Mouse (Mus musculus) testis, postnatal 14 days (tissue): ENCODE data around the gene Strn3.
"Not testable (repeated sequence)": the region's sequence is repeated elsewhere in the genome, so short reads cannot be mapped to it uniquely, and the experiment has no call there.

Experiments
- DNase-seq: peaks from one replicate; pipeline ENCODE4 v3.0.0; 2021; ENCODE audit warnings: low spot score

Strn3 gene

DNA sequence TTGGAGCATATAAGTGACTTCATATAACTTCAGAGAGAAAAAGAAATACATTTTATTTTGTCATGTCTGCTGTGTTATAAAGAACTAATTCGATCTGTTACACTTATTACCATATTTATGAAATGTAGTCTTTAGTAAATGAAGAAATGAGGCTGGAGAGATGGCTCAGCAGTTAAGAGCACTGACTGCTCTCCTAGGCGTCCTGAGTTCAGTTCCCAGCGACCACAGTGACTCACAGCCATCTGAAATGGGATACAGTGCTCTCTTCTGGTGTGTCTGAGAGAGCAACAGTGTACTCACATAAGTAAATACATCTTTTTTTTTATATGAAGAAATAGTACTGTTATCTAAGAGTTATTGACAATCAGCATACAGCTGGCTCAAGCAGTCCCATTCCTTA, 1.7 kb upstream of the Strn3 start:
- no peak for DNase-seq

DNA sequence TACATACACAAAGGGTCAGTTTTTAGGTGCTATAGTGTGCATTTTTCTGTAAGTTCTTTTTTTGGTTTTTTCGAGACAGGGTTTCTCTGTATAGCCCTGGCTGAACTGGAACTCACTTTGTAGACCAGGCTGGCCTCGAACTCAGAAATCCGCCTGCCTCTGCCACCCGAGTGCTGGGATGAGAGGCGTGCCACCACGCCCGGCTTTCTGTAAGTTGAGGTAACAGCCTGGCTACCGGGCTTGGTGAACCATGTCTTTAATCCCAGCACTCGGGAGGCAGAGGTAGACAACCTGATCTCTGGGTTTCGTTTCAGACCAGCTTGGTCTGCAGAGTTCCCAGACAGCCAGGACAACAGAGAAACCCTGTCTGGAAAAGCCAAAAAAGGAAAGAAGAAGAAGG, 1.2 kb upstream of the Strn3 start:
- not testable (repeated sequence) for DNase-seq

DNA sequence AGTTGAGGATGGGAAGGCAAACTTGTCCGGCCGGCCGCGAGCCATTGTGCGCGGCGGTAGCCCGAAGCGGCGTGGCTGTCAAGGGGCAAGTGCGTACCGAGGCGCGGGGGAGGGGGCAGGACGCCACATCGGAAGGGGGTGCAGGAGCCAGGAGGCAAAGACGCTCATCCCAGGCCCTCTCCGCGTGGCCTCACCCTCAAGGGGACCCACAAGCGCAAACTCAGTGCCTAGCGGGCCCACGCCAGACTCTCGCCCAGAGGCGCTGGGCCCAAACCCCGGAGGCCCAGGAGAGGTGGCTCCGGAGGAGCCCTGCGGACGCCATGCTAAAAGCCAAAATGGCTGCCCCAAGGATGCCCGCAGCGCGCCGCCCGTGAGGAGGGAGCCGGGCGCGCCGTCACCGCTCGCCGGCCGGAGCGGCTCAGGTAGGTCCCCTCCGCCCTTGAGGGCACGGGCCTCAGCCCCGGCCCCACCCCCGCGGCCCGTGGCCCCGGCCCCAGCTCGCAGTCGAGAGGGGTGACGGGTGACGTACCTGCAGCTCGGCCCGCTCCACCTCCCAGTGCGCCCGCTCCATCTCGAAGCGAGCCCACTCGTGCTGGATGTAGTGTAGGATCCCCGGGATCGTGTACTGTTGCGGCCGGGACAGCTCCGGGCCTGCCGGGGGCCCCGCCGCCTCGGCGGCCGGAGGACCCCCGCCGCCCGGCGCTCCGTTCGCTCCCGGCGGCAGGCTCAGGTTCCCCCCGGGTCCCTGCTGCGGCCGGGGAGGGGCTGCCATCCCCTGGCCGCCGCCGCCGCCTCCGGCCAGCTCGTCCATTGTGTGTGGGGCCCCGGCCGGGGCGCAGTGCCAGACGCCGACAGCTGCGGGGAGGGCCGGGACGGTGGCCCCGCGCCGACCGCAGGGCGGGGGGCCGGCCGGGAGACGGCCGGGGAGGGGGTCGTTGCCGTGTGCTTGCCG, 528 bp downstream of the Strn3 start, which contains the start of gene Ap4s1:
Ap4s1 (plus strand) TSS at position 141 of the 952 bp plus-strand sequence.
- DNase-seq: peak; percentile 86

DNA sequence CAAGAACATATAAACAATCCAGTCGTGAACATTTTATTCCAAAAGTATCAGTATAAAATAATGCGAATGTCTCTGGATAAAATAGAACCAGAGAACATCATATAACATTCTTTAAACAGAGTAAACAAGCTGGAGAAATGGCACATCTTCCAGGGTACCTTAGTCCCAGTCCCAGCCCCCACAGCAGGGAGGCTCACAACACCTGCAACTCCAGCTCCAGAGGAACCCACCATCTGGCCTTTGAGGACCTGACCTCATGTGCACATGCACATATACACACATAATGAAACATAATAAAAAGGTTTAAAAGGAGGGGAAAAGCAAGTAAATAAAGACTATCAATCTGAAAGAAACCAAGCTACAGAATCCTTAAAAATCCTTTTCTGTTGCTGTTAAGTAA, 3.2 kb downstream of the Strn3 start:
- DNase-seq: no peak

DNA sequence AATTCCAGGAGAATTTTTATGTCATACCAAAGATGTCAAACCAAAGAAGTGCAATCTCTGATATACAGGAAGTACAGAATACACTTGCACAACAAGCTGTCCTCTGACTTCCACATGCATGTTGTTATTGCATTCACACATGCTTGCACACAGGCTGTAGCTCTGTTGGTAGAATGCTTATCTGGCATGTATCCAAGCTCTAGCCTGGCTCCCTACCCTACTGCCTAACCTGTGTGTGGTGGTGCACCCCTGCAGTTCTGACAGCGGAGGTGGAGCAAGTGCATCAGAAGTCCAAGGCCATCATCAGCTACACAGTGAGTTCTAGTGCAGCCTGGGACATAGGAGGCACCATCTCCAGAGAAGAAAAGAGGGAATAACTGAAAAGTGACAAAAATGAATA, 12.9 kb downstream of the Strn3 start:
- DNase-seq: no peak

DNA sequence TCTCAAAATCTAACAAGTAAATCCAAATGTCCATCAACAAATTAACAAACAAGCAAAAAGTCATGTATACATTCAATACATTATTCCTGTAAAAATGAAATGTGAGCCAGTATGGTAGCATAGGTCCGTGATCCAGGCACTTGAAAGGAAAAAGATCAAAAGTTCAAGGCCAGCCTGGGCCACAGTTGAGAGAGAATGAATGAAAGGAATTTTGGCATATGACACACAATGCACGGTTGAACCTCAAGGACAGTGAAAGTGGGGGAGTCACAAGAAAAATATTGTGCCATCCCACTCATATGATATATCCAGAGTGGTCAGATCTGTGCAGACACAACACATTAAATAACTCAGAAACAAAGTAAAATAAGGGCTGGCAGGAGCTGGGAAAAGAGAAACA, 15.3 kb downstream of the Strn3 start:
- no peak for DNase-seq

DNA sequence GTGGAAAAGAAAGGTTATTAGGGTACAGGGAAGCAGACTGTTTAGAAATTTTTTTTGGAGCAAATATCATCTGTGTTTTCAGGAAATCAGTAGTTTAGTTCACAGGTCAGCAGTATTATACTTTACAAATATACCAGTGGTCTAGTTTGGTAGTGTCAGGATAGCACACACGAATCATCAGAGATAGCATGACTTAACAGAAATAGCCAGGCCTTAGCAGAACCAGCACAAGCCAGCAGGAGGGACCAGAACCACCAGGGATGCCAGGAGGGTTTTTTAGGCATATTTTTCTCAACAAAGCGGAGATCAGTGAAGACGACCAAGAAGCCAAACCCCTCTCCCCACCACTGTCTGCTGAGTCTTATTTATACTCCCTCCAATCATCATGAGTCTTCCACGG, 18.4 kb downstream of the Strn3 start:
- DNase-seq: no peak

DNA sequence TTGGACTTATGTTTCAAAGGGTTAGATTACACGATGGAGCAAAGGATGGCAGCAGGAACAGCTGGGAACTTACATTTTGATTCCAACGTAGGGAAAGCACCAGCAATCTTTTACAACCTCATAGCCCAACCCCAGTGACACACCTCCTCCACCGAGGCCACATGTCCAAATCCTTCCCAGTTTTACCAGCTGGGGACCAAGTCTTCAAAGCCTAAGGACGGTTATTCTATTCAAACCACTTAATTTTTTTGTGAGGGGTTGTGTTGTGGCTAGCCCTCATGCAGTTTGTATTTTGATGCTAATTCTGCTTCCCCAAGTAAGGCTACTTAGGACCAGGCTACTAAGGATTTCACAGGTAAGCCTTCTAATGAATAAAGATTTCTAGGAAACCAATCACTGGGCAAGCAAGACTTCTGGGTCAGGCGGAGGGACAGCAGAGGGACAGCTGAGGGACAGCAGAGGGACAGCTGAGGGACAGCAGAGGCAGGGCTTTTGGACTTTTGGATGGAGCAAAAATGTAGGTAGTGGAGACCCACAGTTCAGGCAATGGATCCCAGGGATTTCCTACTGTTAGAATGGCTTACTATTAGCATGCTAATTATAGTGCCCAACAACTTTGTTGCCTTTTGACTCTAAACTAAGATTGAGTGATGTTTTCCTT, 20.3 kb downstream of the Strn3 start:
- DNase-seq: no peak

DNA sequence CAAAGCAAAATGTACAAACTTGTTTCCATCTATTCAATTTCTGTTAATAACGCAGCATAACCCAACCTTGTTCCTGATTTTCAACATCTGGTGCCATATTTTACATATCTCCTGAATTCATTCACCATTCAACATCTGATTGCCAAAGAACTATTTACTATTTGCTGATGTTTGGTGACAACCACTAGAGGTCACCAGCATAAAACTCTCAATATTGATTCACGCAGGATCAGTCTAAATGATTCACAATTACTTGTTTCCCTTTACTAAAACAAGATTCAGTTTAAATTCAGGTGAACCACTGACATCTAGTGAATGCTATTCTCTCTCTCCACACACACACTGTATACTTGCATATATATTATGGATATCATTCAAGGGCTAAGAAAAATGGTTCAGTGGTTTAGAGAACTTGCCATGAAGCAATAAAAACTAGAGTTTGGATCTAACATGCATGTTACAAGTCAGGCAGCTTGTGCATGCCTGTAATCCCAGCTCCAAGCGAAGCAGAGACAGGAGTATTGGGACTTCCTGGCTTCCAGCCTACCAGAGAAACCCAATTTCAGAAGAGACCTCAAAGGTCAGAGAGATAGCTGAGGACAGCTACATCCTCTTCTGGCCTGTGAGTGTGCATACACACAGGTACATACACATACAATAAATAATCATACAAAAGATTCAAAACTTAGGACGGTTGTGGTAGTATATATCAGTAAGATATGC, 24.8 kb downstream of the Strn3 start:
- no peak for DNase-seq

DNA sequence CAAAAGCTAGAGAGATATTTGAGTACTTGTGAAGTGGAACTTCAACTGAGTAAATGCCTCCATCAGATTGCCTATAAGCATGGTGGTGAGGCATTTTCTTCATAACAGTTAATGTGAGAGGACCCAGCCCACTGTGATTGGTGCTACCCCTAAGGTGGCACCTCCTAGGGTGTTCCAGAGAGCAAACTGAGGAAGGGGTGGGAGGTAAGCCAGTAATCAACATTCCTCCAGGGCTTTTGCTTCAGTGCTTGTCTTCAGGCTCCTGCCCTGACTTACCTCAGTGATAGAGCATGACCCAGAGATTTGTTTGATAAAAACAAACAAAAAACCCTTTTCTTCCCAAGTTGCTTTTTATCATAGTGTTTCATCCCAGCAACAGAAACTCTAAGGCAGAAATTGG, 27.8 kb downstream of the Strn3 start:
- DNase-seq: no peak

DNA sequence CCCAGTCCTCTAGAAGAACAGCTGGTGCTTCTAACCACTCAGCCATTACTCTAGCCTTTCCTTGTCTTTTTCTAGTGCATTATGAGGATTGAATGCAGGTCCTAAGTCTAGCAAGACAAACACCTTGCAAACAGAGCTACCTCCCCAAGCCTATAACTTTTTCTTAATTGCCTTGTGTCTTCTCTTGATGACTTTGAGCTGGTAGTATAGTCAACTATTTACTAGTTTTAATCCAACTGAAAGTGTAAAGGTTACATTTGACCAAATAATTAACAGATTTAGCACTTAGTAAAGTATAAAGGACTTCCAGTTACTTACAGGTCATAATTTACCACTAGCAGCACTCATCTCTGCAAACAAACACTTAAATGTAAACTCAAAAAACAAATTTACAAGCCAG, 28.7 kb downstream of the Strn3 start:
- DNase-seq: no peak

DNA sequence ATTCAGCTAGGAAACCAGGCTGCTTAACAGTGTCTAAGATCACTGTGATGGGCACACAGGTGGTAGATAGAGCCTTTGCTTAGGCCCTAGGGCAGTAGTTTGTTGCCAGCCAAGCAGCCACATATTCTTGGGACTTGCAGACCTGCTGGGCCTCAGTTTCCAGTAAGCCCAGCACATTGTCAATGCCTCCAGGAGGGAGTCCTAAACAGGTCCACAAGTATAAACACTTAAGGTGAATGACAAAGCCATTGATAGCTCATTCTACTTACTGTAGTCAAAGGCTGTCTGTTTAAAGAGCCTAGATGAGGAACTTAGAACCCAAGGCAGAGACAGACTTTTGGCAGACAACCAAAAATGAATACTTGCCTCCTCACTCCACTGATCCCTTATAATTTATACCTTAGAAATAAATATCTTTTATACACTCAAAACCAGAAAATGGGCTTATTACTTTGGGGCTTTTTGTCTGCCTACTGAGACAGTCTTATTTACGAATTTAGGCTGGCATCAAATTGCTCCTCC, 35.7 kb downstream of the Strn3 start:
- DNase-seq: no peak

DNA sequence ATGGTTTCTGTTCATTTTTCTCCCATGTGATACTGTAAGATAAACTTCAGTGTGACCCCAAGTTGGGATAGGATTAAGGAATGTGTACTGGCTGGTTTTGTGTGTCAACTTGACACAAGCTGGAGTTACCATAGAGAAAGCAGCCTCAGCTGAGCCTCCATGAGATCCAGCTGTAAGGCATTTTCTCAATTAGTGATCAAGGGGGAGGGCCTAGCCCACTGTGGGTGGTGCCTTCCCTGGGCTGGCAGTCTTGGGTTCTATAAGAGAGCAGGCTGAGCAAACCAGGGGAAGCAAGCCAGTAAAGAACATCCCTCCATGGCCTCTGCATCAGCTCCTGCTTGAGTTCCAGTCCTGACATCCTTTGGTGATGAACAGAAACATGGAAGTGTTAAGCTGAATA, 42.3 kb downstream of the Strn3 start:
- not testable (repeated sequence) for DNase-seq

DNA sequence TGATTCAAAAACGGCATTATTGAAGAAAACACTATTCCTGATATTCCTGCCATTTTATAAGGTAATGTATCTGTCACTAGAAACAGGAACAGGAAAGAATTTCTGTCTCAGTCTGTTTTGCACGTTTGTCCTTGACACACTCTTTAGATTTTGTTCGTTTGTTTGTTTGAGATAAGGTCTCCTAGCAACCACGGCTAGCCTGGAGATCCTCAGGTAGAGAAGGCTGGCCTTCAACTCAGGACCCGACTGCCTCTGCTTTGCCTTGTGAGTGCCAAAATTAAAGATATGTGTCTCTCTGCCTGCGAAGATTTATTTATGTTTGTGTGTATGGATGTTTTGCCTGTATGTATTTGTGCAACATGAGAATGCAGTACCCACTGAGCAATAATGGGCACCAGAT, 49.8 kb downstream of the Strn3 start:
- no peak for DNase-seq

DNA sequence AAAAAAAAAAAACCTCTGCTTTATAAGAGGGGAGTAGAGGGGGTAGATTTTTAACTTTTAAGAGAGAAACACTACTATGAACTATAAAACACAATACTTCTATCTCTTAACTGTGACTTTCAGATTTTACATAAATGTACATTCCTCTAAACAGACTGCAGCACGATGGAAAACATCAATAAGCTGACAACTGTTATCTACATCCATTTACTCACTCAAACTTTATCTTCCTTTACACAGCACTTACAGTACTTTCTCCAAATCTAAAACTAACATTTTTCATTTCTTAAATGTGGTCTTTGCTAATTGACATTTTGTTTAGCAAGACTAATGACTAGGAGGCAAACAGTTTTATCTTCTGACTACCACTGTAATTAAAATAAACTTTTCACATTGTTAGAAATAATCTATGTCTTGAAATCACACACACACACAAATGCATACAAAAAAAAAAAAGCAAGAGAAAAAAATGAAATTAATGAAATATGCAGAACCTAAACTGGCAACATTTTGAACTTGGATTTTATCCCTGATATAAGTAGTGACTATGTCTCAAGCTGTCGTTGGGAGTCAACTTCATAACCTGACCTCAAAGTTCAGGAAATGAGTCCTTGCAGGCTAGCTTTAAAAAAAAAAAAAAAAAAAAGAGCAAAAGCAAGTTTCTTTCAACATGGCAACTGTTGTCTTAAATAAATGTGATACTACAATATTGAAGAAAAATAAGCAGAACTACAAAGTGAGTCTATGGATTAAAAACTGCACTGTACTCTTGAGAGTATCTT, 54.8 kb downstream of the Strn3 start:
- no peak for DNase-seq

DNA sequence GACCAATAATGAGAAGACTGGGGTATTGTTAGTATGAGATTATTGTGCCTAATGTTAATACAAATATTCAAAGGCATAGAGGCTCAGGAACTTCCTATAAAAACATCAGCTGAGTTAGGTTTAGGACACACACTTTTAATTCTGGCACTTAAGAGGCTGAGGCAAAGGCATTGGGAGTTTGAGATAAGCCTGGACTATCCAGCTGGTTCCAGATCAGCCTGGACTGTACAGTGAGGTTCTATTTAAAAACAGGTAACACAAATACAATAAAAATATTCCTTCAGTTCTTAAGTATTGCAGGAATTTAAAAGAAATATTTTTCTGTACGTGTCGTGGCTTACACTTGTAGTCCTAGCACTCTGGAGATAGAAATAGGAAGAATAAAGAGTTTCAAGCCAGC, 55.4 kb downstream of the Strn3 start:
- DNase-seq: no peak

DNA sequence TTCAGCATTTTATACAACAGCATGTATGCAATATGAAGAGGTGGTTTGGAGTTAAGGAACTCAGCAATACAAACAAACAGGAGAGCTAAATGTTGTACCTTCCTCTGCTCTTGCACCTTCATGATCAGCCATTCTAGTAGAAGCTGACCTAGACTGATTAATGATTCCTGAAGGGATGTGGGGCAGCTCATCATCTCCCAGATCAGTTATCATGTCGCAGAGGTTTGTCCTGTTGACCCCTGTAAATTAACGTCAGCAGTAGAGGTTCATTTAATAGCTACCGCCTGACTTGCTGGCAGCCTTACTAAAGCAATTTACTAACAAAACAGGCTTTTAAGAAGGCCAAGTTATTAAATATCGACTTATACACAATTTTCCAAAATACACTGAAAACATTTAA, 58.2 kb downstream of the Strn3 start:
- no peak for DNase-seq

DNA sequence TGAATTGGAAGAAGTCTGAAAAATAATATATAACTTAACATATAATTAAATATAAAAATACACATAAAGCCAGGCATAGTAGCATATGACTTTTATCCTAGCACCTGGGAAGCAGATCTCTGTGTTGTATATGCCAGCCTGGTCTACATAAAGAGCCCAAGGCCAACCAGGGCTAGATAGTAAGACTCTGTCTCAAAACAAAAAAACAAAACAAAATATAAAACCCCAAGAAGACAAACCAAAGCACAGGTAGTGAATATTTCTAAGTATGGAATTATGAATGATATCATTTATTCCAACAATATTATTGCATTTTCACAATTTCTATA, 68.4 kb downstream of the Strn3 start:
- no peak for DNase-seq

DNA sequence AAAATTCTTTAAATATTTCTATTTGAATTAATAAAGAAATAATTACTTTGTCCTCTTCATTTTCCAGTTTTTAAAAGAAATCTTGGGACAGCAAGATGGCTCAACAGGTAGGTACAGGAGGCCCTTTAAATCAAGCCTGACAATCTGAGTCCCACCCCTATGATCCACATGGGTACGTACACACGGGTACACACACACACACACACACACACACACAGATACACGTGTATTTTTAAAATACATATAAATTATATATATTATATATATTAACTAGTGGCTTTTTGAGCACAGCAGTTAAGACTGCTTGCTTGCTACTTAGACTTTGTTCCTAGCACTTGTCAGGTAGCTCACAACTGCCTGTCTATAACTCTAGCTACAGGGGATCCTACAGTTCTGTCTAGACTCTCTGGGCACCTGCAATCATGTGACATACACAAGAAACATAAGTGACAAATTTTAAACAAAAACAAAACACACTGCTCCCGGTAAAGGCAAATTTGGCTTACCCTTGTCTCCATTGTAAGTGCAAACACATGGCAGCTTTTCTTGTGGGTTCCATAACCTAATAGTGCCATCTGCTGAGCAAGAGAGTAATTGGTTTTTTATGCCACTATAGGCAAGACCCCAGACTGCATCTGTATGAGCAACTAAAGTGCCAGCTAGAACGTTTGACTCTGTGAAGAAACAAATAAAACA, 68.9 kb downstream of the Strn3 start:
- no peak for DNase-seq

DNA sequence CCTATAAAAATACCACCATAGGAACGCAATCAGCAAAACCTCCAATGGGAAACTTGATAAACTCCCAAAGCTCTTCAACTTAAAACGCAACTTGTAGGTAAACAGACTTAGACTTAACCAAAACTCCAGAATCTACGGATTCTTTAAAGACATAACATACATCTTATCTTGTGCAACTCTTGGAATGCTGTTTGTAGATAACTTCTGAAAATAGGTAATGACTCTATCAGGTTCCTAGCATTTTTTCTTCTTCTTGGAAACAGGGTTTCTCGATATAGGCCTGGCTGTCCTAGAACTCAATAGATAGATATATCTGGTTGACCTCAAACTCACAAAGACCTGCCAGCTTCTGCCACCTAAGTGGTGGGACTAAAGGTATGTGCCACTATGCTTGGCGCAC, 70.5 kb downstream of the Strn3 start:
- DNase-seq: no peak

DNA sequence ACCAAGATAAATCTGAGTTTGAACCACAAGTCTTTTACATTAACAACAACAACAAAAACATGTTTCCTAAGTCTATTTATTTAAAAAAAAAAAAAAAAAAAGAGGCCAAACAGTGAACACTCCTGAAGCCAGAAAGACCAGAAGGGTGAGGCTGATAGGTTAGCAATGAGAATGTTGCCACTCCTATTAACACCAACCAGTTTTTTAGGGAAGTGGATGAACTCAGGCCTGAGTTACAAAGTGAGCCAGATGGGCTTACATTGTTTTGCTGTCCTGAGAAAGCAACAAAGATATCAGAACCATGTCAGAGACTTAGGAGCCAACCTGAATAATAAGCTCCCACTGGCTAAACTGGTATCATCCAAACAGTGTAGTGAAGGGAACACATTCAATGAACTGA, 71.1 kb downstream of the Strn3 start:
- DNase-seq: no peak
